Mouse (Mus musculus): ENCODE measurements around the gene Gfpt1. TPM values are rescaled to one million over a fixed set of nuclear protein-coding genes. Genes with fewer than 3 reads are reported as not detected.

Gene Gfpt1
- total and polyA plus RNA-seq, 2 experiments = 6.3 to 8.6 TPM

DNA sequence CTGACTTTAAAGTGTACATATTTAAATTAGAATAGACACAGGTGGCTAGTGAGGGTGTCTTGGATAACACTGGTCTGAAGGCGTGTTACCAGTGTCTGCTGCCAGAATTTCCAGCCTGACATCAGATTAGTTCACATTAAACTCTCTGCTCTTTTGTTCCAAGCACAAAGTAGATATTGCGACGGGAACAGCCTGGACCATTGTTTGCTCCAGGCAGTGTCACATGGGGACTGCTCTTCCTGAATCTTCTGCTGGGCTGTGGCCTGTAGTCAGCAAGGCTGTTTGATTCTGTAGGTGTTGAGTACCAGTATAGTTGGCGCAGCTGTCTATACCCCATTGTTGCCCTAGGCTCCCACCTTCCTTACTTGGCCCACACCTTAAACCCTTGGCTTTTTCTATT lies 81.3 kb downstream of the Gfpt1 start:
- Histone ChIP-seq H3K4me1 (ENCODE audit: control insufficient read depth, insufficient read depth, low read length) (no peaks in the 10 kb centered on the region), H3K79me2 (ENCODE audit: control insufficient read depth, insufficient read depth, low read length) (no peaks in the 10 kb centered on the region), H3K27ac (replicated peaks; ENCODE audit: insufficient read depth, low read depth, low read length) (no peak overlapping the region), H3K36me3 (ENCODE audit: control insufficient read depth, insufficient read depth, low read length) (no peaks in the 10 kb centered on the region), H3K4me3 (ENCODE audit: insufficient read depth, low read depth, low read length) (no peak overlapping the region), H3K27me3 (ENCODE audit: control insufficient read depth, insufficient read depth, low read length) (no peaks in the 10 kb centered on the region), H3K9ac (ENCODE audit: low read depth, low read length) (no peak overlapping the region)
- no peak for TF ChIP-seq POLR2A (IDR thresholded peaks at IDR 0.05; ENCODE audit: extremely low read depth, insufficient read depth, low read length)
- no peak for TF ChIP-seq CTCF (IDR thresholded peaks at IDR 0.05; ENCODE audit: low read depth, low read length)
- 87% methylated on average over 4 of the region's 4 CpGs for WGBS
- no peak for DNase-seq (ENCODE audit: extremely low read depth, low read depth, low spot score)

DNA sequence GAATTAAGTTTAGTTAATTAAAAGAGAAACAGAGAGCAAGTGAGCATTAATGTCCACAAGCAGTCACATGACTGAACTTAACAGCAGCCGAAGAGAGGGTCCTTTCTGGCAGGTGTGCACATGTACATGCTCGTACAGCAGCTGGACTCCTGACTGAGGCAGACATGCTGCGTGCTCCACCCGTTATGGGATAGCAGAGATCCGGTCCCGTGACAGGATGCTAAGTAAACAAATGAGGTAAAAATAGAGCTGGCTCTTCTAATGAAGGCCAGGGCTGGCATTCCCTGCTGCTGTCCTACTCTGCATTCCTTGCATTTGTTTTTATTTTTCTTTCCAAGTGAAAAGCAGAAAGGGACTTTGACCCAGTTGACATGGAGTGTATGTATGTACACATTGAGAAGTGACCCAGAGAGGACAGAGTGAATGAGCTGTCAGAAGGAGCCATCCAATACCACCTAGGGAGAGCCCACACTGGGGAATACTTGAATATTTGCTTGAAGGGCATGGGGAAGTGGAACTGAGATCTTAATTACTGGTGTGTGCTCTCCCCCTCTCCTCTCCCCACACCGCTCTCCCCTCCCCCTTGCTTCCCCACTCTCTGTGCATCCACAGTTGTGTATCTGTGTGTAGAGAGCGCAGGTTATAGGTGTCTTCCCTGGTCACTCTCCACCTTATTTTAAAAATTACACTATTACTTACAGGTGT lies 84.6 kb downstream of the Gfpt1 start:
- H3K4me1 ChIP-seq (ENCODE audit: control insufficient read depth, insufficient read depth, low read length) = 0 out of 2 replicates have a peak, but pooled peaks cover 2% of the 10 kb centered on the region
- TF ChIP-seq CTCF (IDR thresholded peaks at IDR 0.05; ENCODE audit: low read depth, low read length) (no peak), POLR2A (IDR thresholded peaks at IDR 0.05; ENCODE audit: extremely low read depth, insufficient read depth, low read length) (no peak)
- H3K9ac ChIP-seq (ENCODE audit: low read depth, low read length) = no peak overlapping the region
- no peak overlapping the region for H3K27ac ChIP-seq (replicated peaks; ENCODE audit: insufficient read depth, low read depth, low read length)
- no peaks in the 10 kb centered on the region for H3K27me3 ChIP-seq (ENCODE audit: control insufficient read depth, insufficient read depth, low read length)
- 35% methylated on average over 8 of the region's 8 CpGs for WGBS
- H3K36me3 ChIP-seq (ENCODE audit: control insufficient read depth, insufficient read depth, low read length) = no peaks in the 10 kb centered on the region
- peak; percentile 45 for DNase-seq (ENCODE audit: extremely low read depth, low read depth, low spot score)
- H3K4me3 ChIP-seq (ENCODE audit: insufficient read depth, low read depth, low read length) = no peak overlapping the region
- no peaks in the 10 kb centered on the region for H3K79me2 ChIP-seq (ENCODE audit: control insufficient read depth, insufficient read depth, low read length)

DNA sequence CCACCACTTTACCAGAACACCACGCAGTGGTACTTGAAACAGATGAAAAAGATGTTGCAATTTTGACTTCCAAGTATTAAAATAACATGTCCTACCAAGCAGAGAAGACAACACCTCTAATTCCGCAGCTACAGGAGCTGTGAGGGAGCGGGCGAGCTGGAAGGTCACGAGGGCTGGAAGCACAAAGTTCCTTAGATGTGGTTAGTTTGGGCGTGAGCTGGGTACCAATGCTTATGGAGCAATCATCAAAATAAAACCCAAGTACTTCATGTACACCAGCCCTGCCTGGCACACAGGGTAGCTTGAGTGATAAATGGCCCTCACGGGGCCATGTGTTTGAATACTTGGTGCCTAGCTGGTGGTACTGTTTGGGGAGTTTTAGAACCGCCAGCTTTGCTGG lies 87.2 kb downstream of the Gfpt1 start:
- no peaks in the 10 kb centered on the region for H3K27me3 ChIP-seq (ENCODE audit: control insufficient read depth, insufficient read depth, low read length)
- 0 out of 2 replicates have a peak, but pooled peaks cover 2% of the 10 kb centered on the region for H3K4me1 ChIP-seq (ENCODE audit: control insufficient read depth, insufficient read depth, low read length)
- no peak for TF ChIP-seq POLR2A (IDR thresholded peaks at IDR 0.05; ENCODE audit: extremely low read depth, insufficient read depth, low read length)
- TF ChIP-seq CTCF (IDR thresholded peaks at IDR 0.05; ENCODE audit: low read depth, low read length) = no peak
- WGBS = 45% methylated on average over 8 of the region's 8 CpGs
- H3K4me3 ChIP-seq (ENCODE audit: insufficient read depth, low read depth, low read length) = no peak overlapping the region
- DNase-seq (ENCODE audit: extremely low read depth, low read depth, low spot score) = peak; percentile 39
- no peak overlapping the region for H3K9ac ChIP-seq (ENCODE audit: low read depth, low read length)
- H3K79me2 ChIP-seq (ENCODE audit: control insufficient read depth, insufficient read depth, low read length) = no peaks in the 10 kb centered on the region
- no peak overlapping the region; the same call in 1 of the 2 replicates for H3K27ac ChIP-seq (replicated peaks; ENCODE audit: insufficient read depth, low read depth, low read length)
- H3K36me3 ChIP-seq (ENCODE audit: control insufficient read depth, insufficient read depth, low read length) = no peaks in the 10 kb centered on the region

DNA sequence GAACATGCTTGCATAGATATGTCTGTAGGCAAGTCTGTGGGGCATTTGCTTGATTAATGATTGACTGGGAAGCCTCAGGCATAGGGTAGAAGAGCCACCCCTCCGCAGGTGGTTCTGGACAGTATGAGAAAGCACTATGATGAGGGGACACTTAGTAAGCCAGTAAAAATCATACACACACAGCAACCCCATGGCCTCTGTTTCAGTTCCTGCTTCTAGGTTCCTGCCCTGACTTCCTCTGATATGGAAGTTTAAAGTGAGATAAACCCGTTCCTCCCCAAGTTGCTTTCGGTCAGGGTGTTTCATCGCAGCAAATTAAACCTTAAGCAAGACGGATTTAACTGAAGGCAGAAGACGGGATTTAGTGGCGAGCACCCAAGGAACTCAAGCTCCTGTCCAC lies 88.0 kb downstream of the Gfpt1 start:
- 81% methylated on average over 7 of the region's 7 CpGs for WGBS
- DNase-seq (ENCODE audit: extremely low read depth, low read depth, low spot score) = peak; percentile 20
- Histone ChIP-seq H3K36me3 (ENCODE audit: control insufficient read depth, insufficient read depth, low read length) (no peaks in the 10 kb centered on the region), H3K9ac (ENCODE audit: low read depth, low read length) (no peak overlapping the region), H3K27ac (replicated peaks; ENCODE audit: insufficient read depth, low read depth, low read length) (no peak overlapping the region), H3K79me2 (ENCODE audit: control insufficient read depth, insufficient read depth, low read length) (no peaks in the 10 kb centered on the region), H3K4me1 (ENCODE audit: control insufficient read depth, insufficient read depth, low read length) (0 out of 2 replicates have a peak, but pooled peaks cover 2% of the 10 kb centered on the region), H3K4me3 (ENCODE audit: insufficient read depth, low read depth, low read length) (no peak overlapping the region), H3K27me3 (ENCODE audit: control insufficient read depth, insufficient read depth, low read length) (no peaks in the 10 kb centered on the region)
- TF ChIP-seq CTCF (IDR thresholded peaks at IDR 0.05; ENCODE audit: low read depth, low read length) (no peak), POLR2A (IDR thresholded peaks at IDR 0.05; ENCODE audit: extremely low read depth, insufficient read depth, low read length) (no peak)

DNA sequence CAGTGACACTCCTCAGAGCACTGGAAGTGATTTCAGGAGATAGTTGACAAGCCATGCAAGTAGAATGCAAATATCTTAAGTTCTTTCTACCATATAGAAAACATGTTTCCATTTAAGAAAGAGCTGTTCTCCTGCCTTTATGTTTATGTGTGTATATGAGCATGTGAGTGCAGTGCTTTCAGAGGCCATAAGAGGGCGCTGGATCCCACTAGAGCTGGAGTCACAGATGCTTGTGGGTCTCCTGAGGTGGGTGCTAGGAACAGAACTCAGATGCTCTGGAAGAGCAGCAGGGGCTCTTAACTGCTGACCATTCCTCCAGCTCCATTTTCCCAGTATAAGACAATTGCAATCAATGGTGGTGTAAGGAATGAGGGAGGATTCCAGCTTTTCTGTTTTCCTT lies 88.4 kb downstream of the Gfpt1 start:
- TF ChIP-seq CTCF (IDR thresholded peaks at IDR 0.05; ENCODE audit: low read depth, low read length) (no peak), POLR2A (IDR thresholded peaks at IDR 0.05; ENCODE audit: extremely low read depth, insufficient read depth, low read length) (no peak)
- 72% methylated on average over 1 of the region's 1 CpGs for WGBS
- DNase-seq (ENCODE audit: extremely low read depth, low read depth, low spot score) = no peak

DNA sequence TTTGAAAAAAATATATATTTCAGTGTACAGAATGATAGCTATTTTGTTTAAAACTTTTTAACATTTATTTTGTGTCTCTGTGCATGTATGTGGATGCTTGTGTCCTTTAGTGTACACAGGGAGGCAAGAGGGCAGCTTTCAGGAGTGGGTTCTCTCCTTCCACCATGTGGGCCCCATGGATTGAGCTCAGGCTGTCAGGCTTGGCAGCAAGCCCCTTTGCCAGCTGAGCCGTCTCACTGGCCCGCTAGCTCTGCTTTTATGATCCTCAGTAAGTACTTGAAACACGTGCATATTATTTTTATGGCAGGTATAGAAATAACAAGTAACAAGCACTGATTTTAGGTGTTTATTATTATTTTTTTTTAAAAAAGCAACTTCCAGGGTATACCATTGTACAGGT lies 90.9 kb downstream of the Gfpt1 start:
- WGBS = 93% methylated on average over 3 of the region's 3 CpGs
- no peaks in the 10 kb centered on the region for H3K36me3 ChIP-seq (ENCODE audit: control insufficient read depth, insufficient read depth, low read length)
- TF ChIP-seq POLR2A (IDR thresholded peaks at IDR 0.05; ENCODE audit: extremely low read depth, insufficient read depth, low read length) (no peak), CTCF (IDR thresholded peaks at IDR 0.05; ENCODE audit: low read depth, low read length) (no peak)
- no peak overlapping the region for H3K9ac ChIP-seq (ENCODE audit: low read depth, low read length)
- DNase-seq (ENCODE audit: extremely low read depth, low read depth, low spot score) = no peak
- H3K27ac ChIP-seq (replicated peaks; ENCODE audit: insufficient read depth, low read depth, low read length) = no peak overlapping the region
- no peaks in the 10 kb centered on the region for H3K27me3 ChIP-seq (ENCODE audit: control insufficient read depth, insufficient read depth, low read length)
- H3K4me1 ChIP-seq (ENCODE audit: control insufficient read depth, insufficient read depth, low read length) = 0 out of 2 replicates have a peak, but pooled peaks cover 2% of the 10 kb centered on the region
- no peak overlapping the region for H3K4me3 ChIP-seq (ENCODE audit: insufficient read depth, low read depth, low read length)
- H3K79me2 ChIP-seq (ENCODE audit: control insufficient read depth, insufficient read depth, low read length) = no peaks in the 10 kb centered on the region

More for the DNA sequence above, 88.4 kb downstream of the Gfpt1 start:
- H3K79me2 ChIP-seq (ENCODE audit: control insufficient read depth, insufficient read depth, low read length) = no peaks in the 10 kb centered on the region
- no peak overlapping the region for H3K4me3 ChIP-seq (ENCODE audit: insufficient read depth, low read depth, low read length)
- H3K36me3 ChIP-seq (ENCODE audit: control insufficient read depth, insufficient read depth, low read length) = no peaks in the 10 kb centered on the region
- no peak overlapping the region for H3K9ac ChIP-seq (ENCODE audit: low read depth, low read length)
- H3K27me3 ChIP-seq (ENCODE audit: control insufficient read depth, insufficient read depth, low read length) = no peaks in the 10 kb centered on the region
- H3K27ac ChIP-seq (replicated peaks; ENCODE audit: insufficient read depth, low read depth, low read length) = no peak overlapping the region
- H3K4me1 ChIP-seq (ENCODE audit: control insufficient read depth, insufficient read depth, low read length) = 0 out of 2 replicates have a peak, but pooled peaks cover 2% of the 10 kb centered on the region

Measured in liver, adult 2 months (tissue).